Mouse (Mus musculus): ENCODE measurements around the gene Add2.

DNA sequence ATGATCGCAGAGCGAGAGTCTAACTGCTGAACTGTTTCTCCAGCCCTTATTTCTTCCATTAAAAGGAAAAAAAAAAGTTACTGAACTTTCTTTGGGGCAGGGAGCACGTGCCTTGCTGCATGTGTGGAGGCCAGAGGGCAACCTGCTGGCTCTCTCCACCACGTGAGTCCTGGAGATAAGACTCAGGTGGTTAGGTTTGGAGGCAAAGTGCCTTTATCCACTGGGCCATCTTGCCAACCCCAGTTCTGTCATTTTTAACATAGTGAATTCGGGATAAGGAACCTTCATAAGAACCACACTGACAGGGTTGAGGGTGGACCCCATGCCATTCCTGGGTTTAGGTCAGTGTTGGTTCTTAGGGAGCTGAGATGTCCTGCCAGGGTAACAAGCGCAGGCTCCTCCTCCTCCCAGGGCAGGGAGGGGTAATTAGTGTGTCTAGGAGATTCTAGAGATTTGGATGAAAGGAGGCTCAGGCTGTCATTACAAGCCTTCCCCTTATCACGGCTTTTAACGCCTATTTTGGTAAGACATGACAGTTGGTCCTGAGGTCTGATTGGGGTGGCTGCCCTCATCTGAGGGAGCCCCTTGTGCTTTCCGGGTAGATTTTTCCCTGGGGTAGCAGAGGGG lies 101.5 kb downstream of the Add2 start:
- no peak for TF ChIP-seq CTCF (IDR thresholded peaks at IDR 0.05; ENCODE audit: low read depth, low read length)
- no peak for TF ChIP-seq POLR2A (IDR thresholded peaks at IDR 0.05; ENCODE audit: borderline replicate concordance, low read depth, low read length)
